Mouse (Mus musculus) granulocyte monocyte progenitor cell, adult 5-6 weeks (primary cell): ENCODE measurements around the gene Hibadh. TPM values are rescaled to one million over a fixed set of nuclear protein-coding genes. Genes with fewer than 3 reads are reported as not detected.

Experiments used
- ATAC-seq: replicated peaks from 2 replicates; pipeline ENCODE4 v1.8.0; 2016; ENCODE audit warnings: mild to moderate bottlenecking, moderate TSS enrichment, inconsistent platforms; ENCODE audit not compliant: poor library complexity, severe bottlenecking
- total RNA-seq, 2 experiments: library from RNA; stranded (forward) in 1 of 2; stranded (reverse) in 1 of 2; fragments of 200-712, 200-1000 nt in 1 of 2; fragments of >200 nt in 1 of 2; fragmentation: Nextera tagmentation in 1 of 2; gene quantifications; 2 replicates each; pipeline ENCODE4 v1.2.3; 2014 to 2017

Hibadh gene
- total RNA-seq, 2 experiments from 2014 or later = 54.5 to 70.8 TPM

GRCm38 (mm10) chr6:52507171-52507570 lies 133.0 kb downstream of the Hibadh start:
- no peak for ATAC-seq

GRCm38 (mm10) chr6:52505777-52506755 lies 134.1 kb downstream of the Hibadh start:
- no peak for ATAC-seq

GRCm38 (mm10) chr6:52504676-52505460 lies 135.3 kb downstream of the Hibadh start:
- no peak for ATAC-seq

GRCm38 (mm10) chr6:52502986-52503385 lies 137.2 kb downstream of the Hibadh start:
- no peak for ATAC-seq

- no peak for ATAC-seq
These were observed 138.7 kb downstream of the Hibadh start for GRCm38 (mm10) chr6:52501479-52501878.

Other genes starting within 250 kb of the Hibadh start
- 155 and 165 TPM in 2 replicates for gene Tax1bp1, start 73.3 kb upstream of the Hibadh start, total RNA-seq (2014; fragmentation: Nextera tagmentation)
- 339 and 381 TPM in 2 replicates for gene Tax1bp1, start 73.3 kb upstream of the Hibadh start, total RNA-seq (2017)